Mouse (Mus musculus): ENCODE measurements around the gene Lsm6.

Gene Lsm6

DNA sequence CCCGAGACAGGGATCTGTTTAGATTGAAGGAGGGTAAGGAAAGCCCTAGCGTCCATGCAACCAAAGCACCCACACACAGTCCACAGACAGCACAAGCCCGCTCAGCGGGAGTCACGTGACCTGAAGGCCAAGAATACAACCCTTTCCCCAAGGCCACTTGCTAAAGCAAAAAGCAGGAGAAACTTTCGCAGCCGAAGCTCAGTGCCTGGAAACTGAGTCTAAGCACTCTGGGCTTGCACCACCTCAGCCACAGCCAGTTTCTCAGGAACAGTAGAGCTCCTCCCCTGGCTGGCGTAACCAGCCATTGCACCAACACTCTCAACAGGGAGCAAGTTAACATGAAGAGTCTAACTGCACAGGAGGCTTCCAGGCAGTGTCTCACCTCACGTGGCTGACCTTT, 13.7 kb downstream of the Lsm6 start:
- DNase-seq (ENCODE audit: low read depth, low spot score): no peak

GRCm38 (mm10) chr8:78806006-78806405, 14.9 kb downstream of the Lsm6 start:
- no peak for DNase-seq (ENCODE audit: low read depth, low spot score)

- DNase-seq (ENCODE audit: low read depth, low spot score): no peak
Observed at GRCm38 (mm10) chr8:78801201-78801600, 19.7 kb downstream of the Lsm6 start.

- DNase-seq (ENCODE audit: low read depth, low spot score): no peak
Observed at GRCm38 (mm10) chr8:78798671-78799070, 22.3 kb downstream of the Lsm6 start.

DNA sequence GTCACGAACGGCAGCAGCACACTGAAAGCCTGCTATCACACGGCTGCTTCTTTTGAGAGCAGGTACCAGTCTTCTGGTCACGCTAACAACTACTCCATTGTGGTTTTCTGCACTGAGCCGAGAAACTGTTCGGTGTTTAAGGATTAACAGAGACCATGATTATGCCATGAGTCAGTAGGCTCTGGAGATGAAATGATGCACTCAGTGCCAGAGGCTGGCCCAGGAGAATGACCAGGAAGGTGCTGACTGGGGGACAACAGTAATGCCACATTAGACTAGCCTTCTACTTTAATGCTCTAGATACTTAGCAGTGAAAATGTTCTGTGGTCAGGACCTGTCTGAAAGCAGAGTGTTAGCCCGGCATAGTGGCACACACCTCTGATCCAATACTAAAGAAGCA, 23.0 kb downstream of the Lsm6 start:
- DNase-seq (ENCODE audit: low read depth, low spot score): peak; percentile 55

GRCm38 (mm10) chr8:78793231-78793630, 27.7 kb downstream of the Lsm6 start:
- DNase-seq (ENCODE audit: low read depth, low spot score): no peak

DNA sequence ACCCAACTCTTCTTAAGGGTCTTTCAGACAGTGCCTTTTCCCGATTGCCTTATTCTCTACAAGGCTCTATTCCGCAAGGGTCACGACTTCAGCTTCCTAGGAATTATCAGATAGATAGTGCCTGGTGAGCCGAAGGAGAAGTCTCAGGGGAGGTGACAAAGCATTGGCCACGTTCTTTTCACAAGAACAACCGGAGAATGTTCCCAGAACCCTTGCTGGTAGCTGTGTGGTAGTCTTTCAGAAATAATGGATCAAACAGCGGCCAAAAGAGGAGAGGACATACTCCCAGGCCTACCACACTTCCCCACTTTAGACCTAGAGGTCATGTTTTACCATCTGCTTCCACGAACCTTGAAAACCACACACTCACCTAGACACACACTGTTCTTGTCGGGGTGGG, 44.1 kb downstream of the Lsm6 start:
- no peak for DNase-seq (ENCODE audit: low read depth, low spot score)

GRCm38 (mm10) chr8:78771256-78771655, 49.7 kb downstream of the Lsm6 start:
- DNase-seq (ENCODE audit: low read depth, low spot score): peak; percentile 33

DNA sequence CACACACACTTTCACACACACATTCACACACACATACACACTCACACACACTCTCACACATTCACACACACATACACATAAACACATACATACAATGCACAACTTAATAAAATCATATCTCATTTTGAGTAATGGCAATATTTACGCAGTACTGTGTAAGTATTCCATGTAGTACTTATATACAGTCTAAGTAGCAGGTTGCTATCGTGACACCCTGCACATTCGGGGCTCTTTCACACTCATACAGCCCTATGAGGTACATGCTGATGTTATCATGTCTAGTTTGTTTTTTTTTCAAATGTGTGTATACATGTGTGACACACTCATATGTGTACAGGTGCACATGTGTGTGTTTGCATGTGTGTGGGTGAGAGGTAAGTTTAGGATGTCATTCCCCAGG, 50.4 kb downstream of the Lsm6 start:
- no peak for DNase-seq (ENCODE audit: low read depth, low spot score)

DNA sequence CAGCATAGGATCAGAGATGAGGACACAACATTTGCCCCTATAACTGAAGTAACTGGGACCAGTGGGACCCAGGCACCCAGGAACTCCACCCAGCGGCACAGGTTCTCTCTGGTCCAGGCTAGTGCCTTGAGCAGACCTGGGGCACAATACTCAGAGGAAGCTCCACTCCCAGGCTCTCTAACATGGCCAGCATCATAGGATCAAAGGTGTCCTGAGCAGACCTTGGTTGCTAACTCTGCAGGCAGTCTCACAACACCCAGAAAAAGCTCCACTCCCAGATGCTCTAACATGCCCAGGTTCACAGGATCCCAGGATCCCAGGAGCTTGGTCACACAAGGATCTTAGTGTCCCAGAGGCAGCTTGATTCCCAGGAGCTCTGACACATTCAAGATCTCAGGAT, 55.4 kb downstream of the Lsm6 start:
- DNase-seq (ENCODE audit: low read depth, low spot score): no peak

- peak; percentile 66 for DNase-seq (ENCODE audit: low read depth, low spot score)
Observed at GRCm38 (mm10) chr8:78764976-78765375, 56.0 kb downstream of the Lsm6 start.

- DNase-seq (ENCODE audit: low read depth, low spot score): peak; percentile 59
Observed at GRCm38 (mm10) chr8:78759139-78759538, 61.8 kb downstream of the Lsm6 start.

DNA sequence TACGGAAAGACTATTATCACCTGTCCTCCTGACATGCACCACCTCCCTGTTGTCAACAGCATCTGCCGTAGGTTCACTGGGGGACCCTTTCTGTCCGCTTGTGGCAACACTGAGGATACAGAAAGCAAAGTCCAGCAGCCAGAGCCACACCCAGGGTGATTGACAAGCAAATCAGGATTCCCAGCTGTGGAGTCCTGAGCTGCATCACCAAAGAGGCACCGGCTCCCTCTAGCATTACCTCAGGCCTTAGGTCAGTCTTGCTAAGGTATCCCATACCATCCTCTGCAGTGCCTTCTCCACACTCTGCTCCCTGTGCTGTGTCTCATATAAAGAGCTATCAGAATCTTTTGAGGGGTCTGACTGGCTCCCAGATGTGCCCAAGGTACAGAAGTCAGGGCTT, 66.0 kb downstream of the Lsm6 start:
- no peak for DNase-seq (ENCODE audit: low read depth, low spot score)
